Mouse (Mus musculus) embryonic facial prominence, embryonic 13.5 days (tissue): Measurements from ENCODE around the gene Rgs3. TPM values are rescaled to one million over a fixed set of nuclear protein-coding genes. Genes with fewer than 3 reads are reported as not detected.

Experiments
- ATAC-seq: fragments of 200-750 bp; cut with Nextera tagmentation; 2 replicates; pipeline ENCODE4 v1.8.0; 2017; ENCODE audit warnings: low read depth; ENCODE audit not compliant: insufficient number of reproducible peaks, insufficient read depth, low FRiP score, low TSS enrichment
- H3K27ac ChIP-seq: fragments of 300-500 bp; sonication (generic); 2 replicates; pipeline ENCODE4 v1.5.1; 2015; ENCODE audit warnings: moderate library complexity, mild to moderate bottlenecking, inconsistent platforms
- H3K27me3 ChIP-seq: fragments of 300-500 bp; sonication (generic); 2 replicates; pipeline ENCODE4 v1.6.1; 2015; ENCODE audit warnings: mild to moderate bottlenecking, inconsistent platforms
- H3K36me3 ChIP-seq: fragments of 300-500 bp; sonication (generic); 2 replicates; pipeline ENCODE4 v1.6.1; 2015; ENCODE audit warnings: mild to moderate bottlenecking, inconsistent platforms
- H3K4me1 ChIP-seq: fragments of 300-500 bp; sonication (generic); 2 replicates; pipeline ENCODE4 v1.6.1; 2015; ENCODE audit warnings: inconsistent platforms
- H3K4me2 ChIP-seq: fragments of 300-500 bp; sonication (generic); 2 replicates; pipeline ENCODE4 v1.6.1; 2015; ENCODE audit warnings: moderate library complexity, mild to moderate bottlenecking, inconsistent platforms
- H3K4me3 ChIP-seq: fragments of 300-500 bp; sonication (generic); 2 replicates; pipeline ENCODE4 v1.5.1; 2015; ENCODE audit warnings: mild to moderate bottlenecking, inconsistent platforms
- H3K9ac ChIP-seq: fragments of 300-500 bp; sonication (generic); 2 replicates; pipeline ENCODE4 v1.6.1; 2015; ENCODE audit warnings: mild to moderate bottlenecking, inconsistent platforms
- H3K9me3 ChIP-seq: fragments of 300-500 bp; sonication (generic); 2 replicates; pipeline ENCODE4 v1.6.1; 2016; ENCODE audit warnings: inconsistent platforms
- WGBS: fragments of 180-500 bp; shearing (Covaris S2); methylation state at CpG from one replicate; pipeline ENCODE4 v1.1.7; 2015; ENCODE audit warnings: mixed read lengths; 5-methylcytosine and 5-hydroxymethylcytosine counted together
- polyA plus RNA-seq: library from polyadenylated mRNA; unstranded; fragments of >200 nt; fragmentation: Nextera tagmentation; extraction: Ambion mirVana; gene quantifications from 2 replicates; pipeline ENCODE4 v1.2.1, GENCODE M21; 2015

Gene Rgs3
- 50.8 and 53.2 TPM in 2 replicates for polyA plus RNA-seq

DNA sequence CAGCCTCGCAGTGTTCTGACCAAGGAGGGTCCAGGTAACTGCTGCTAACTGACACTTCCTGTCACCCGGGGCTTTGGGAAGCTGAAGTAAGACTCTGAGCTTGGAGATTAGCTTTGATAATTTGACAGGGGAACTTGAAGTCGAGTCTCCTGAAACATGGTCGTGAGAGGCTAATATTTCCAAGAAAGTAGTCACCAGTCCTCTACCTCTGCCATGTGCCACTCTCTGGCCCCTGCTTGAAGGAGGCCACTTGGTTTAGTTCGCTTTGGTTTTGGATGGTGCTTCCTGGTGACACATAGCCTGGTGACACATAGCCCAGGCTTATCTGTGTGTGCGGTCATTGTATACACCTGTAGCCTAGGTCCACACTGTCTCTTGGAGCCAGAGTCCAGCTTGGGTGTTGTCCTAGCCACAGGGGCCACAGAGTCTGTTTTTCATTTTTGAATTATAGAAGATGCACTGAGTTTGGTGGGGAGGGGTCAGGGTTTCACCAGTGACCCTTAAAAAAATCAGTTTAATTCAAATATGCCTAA lies at the start of gene Rgs3:
Rgs3 (plus strand) TSS at position 51 of the 533 bp plus-strand sequence.
- H3K4me3 ChIP-seq = no peak within 1 kb of the TSS
- peaks cover 3% of the 10 kb centered on the region; the same call in 1 of the 2 replicates for H3K27me3 ChIP-seq
- no peak within 1 kb of the TSS for H3K9ac ChIP-seq
- no peaks in the 10 kb centered on the region for H3K36me3 ChIP-seq
- ATAC-seq = no peak
- WGBS = 51% methylated on average over 6 of the region's 6 CpGs
- H3K9me3 ChIP-seq = no peaks in the 10 kb centered on the region
- H3K4me1 ChIP-seq = 0 out of 2 replicates have a peak, but pooled peaks cover 3% of the 10 kb centered on the region
- no peak within 1 kb of the TSS for H3K27ac ChIP-seq
- no peak within 1 kb of the TSS for H3K4me2 ChIP-seq

- no peaks in the 10 kb centered on the region for H3K27me3 ChIP-seq
- H3K9ac ChIP-seq = no peak overlapping the region
- no peak overlapping the region for H3K4me3 ChIP-seq
- H3K4me1 ChIP-seq = peaks cover 7% of the 10 kb centered on the region
- H3K9me3 ChIP-seq = no peaks in the 10 kb centered on the region
- H3K36me3 ChIP-seq = peaks cover 71% of the 10 kb centered on the region
- WGBS = 92% methylated on average over 11 of the region's 11 CpGs
- ATAC-seq = no peak
- no peak overlapping the region for H3K27ac ChIP-seq
- no peak overlapping the region for H3K4me2 ChIP-seq
Measured at GRCm38 (mm10) chr4:62509946-62510345, 49.7 kb upstream of the Rgs3 start.

DNA sequence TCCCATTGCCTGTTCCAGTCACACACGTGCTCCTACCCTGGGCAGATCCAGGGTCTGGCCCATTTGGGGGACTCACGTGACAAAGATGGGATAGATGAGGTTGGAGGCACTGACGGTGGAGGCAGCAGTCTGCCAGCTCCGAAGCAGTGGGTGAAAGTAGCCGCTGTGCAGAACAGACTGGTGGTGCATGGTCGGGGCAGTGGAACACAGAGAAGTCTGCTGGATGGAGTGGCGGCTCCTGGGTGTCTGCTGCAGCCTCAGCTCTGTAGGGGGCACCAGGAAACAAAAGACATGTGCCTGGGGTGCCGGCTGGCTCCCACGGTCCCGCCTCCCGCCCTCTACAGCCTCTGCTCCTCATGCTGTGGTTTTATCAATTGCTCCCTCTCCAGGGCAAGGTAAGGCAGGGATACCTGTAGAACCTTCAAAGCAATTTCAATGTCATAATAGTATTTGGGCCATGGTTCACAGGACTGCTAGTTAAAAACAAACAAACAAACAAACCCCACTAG lies 45.6 kb upstream of the Rgs3 start:
- no peak overlapping the region for H3K9ac ChIP-seq
- H3K27me3 ChIP-seq = no peaks in the 10 kb centered on the region
- H3K9me3 ChIP-seq = no peaks in the 10 kb centered on the region
- no peak overlapping the region for H3K27ac ChIP-seq
- 45% methylated on average over 11 of the region's 11 CpGs for WGBS
- peaks cover 46% of the 10 kb centered on the region for H3K4me1 ChIP-seq
- peaks cover 52% of the 10 kb centered on the region for H3K36me3 ChIP-seq
- H3K4me3 ChIP-seq = no peak overlapping the region
- no peak for ATAC-seq
- no peak overlapping the region for H3K4me2 ChIP-seq

DNA sequence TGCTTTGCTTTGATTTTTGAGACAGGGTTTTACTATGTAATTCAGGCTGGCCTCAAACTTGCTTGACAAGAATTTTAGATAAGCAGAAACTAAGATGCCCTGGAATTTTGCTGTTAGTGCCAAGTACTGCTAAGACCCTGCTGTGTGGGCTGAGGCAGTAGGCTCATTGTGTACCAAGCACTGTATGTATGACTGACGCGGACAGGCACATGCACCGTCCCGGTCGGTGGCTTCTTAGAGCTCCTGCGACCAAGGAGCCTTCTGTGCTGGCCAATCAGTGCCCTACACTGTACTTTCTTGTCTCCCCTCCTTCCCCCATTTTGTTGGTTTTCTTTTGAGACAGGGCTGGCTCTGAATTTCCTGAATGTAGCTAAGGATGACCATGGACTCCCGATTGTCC lies 44.7 kb upstream of the Rgs3 start:
- no peaks in the 10 kb centered on the region for H3K9me3 ChIP-seq
- H3K36me3 ChIP-seq = peaks cover 42% of the 10 kb centered on the region
- no peaks in the 10 kb centered on the region for H3K27me3 ChIP-seq
- H3K4me3 ChIP-seq = no peak overlapping the region
- ATAC-seq = no peak
- H3K27ac ChIP-seq = 0 out of 2 replicates have a peak overlapping the region, but pooled peaks have one; percentile 29
- H3K4me1 ChIP-seq = peaks cover 50% of the 10 kb centered on the region
- H3K9ac ChIP-seq = no peak overlapping the region
- no peak overlapping the region for H3K4me2 ChIP-seq
- 77% methylated on average over 7 of the region's 7 CpGs for WGBS

GRCm38 (mm10) chr4:62515490-62515889 lies 44.2 kb upstream of the Rgs3 start:
- no peak for ATAC-seq
- 84% methylated on average over 3 of the region's 3 CpGs for WGBS
- Histone ChIP-seq H3K9ac (no peak overlapping the region), H3K27ac (peak overlapping the region; percentile 29; the same call in 1 of the 2 replicates), H3K4me1 (peaks cover 50% of the 10 kb centered on the region), H3K9me3 (no peaks in the 10 kb centered on the region), H3K36me3 (peaks cover 38% of the 10 kb centered on the region), H3K27me3 (no peaks in the 10 kb centered on the region), H3K4me3 (no peak overlapping the region), H3K4me2 (no peak overlapping the region)

DNA sequence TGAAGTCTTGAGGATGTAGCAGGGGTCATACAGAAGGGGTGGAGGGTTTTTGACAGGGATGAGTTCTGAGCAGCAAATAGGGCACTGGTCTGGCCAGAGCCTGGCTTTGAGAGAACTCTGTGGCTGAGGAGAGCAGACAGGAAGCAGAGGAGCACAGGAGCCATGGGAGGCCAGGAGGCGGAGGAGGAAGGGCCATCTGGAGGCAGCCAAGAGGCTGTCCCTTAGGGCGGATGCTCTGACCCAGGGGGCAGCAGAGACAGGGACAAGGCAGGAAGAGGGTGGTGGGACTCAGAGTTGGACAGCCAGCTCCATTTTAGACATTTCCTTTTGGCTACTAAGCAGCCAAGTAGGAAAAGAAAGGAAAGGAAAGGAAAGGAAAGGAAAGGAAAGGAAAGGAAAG lies 43.6 kb upstream of the Rgs3 start:
- no peak overlapping the region for H3K9ac ChIP-seq

DNA sequence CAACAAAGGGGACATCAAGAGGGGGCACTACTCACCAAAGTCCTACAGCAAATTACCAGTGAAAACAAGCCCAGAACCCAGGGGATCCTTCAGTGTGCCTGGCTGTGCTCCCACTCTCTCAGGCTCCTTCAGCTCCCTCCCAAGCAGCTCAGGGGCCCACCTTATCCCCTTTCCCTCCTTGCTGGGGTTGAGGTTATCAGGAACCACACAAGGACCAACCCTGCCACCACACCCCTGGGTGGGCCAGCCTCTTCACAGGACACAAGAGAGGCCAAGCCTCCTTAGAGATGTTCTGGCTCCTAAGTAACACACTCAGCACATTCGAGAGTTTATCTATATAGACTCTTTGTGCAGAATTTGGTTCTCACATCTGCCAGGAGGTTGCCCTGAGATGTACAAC lies 43.1 kb upstream of the Rgs3 start:
- no peaks in the 10 kb centered on the region for H3K9me3 ChIP-seq
- H3K4me3 ChIP-seq = no peak overlapping the region
- no peak for ATAC-seq
- no peak overlapping the region for H3K4me2 ChIP-seq
- WGBS = 87% methylated on average over 1 of the region's 1 CpGs
- no peak overlapping the region for H3K9ac ChIP-seq
- peak overlapping the region; percentile 56; the same call in 1 of the 2 replicates for H3K27ac ChIP-seq
- no peaks in the 10 kb centered on the region for H3K27me3 ChIP-seq
- peaks cover 27% of the 10 kb centered on the region for H3K36me3 ChIP-seq
- peaks cover 50% of the 10 kb centered on the region for H3K4me1 ChIP-seq

More for the DNA sequence above, 43.6 kb upstream of the Rgs3 start:
- no peak overlapping the region for H3K4me3 ChIP-seq
- H3K9me3 ChIP-seq = no peaks in the 10 kb centered on the region
- no peak overlapping the region for H3K4me2 ChIP-seq
- H3K27ac ChIP-seq = peak overlapping the region; percentile 56; the same call in 1 of the 2 replicates
- no peak for ATAC-seq
- WGBS = 36% methylated on average over 2 of the region's 2 CpGs
- H3K27me3 ChIP-seq = no peaks in the 10 kb centered on the region
- H3K4me1 ChIP-seq = peaks cover 50% of the 10 kb centered on the region
- H3K36me3 ChIP-seq = peaks cover 32% of the 10 kb centered on the region

- Histone ChIP-seq H3K4me2 (0 out of 2 replicates have a peak overlapping the region, but pooled peaks have one; percentile 82), H3K36me3 (peaks cover 22% of the 10 kb centered on the region), H3K9me3 (no peaks in the 10 kb centered on the region), H3K4me1 (peaks cover 50% of the 10 kb centered on the region), H3K9ac (no peak overlapping the region), H3K27ac (no peak overlapping the region), H3K27me3 (no peaks in the 10 kb centered on the region), H3K4me3 (no peak overlapping the region)
- ATAC-seq = no peak
- WGBS = 85% methylated on average over 8 of the region's 8 CpGs
Measured at GRCm38 (mm10) chr4:62517046-62517445, 42.6 kb upstream of the Rgs3 start.

DNA sequence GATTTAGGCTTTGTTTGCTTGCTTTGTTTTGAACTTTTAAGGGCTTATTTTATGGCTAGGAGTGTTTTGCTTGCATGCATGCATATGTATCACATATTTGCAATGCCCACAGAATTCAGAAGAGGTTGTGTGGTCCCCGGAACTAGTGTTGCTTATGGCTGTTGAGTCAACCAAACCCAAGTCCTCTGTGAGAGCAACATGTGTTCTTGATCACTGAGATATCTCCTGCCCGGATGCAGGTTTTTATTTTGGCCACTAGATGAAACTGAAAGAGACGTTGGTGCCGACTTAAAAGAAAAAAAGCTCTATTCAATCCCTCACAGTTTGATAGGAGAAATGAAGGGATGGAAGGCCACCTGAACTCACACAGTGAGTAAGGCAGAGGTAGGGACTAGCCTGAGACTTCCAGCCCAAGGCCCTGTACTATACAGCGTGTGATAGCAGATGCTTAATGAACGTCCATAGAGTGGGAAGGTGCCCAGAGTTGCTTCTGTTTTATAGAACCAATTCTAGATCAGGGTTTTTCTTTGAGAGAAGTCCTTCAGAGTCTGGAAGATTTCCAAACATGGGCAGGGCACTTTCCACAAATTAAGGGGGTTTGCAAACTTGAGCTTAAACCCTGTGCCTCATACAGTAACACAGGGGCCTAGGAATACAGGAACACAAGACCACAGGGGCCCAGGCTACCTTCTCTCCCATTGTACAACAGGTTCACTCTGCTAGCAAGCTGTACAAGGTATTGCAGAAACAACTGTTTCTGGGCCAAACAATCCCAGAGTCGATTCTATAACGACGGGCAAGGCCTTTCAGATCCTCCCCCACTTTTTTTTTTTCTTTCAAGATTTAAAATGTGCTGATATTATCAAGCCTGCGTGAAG lies 41.9 kb upstream of the Rgs3 start:
- Histone ChIP-seq H3K4me3 (peak overlapping the region; percentile 80), H3K27me3 (no peaks in the 10 kb centered on the region), H3K4me2 (peak overlapping the region; percentile 82), H3K4me1 (peaks cover 50% of the 10 kb centered on the region), H3K9ac (peak overlapping the region; percentile 85), H3K27ac (0 out of 2 replicates have a peak overlapping the region, but pooled peaks have one; percentile 35), H3K9me3 (no peaks in the 10 kb centered on the region), H3K36me3 (peaks cover 21% of the 10 kb centered on the region)
- 44% methylated on average over 10 of the region's 10 CpGs for WGBS
- no peak for ATAC-seq

DNA sequence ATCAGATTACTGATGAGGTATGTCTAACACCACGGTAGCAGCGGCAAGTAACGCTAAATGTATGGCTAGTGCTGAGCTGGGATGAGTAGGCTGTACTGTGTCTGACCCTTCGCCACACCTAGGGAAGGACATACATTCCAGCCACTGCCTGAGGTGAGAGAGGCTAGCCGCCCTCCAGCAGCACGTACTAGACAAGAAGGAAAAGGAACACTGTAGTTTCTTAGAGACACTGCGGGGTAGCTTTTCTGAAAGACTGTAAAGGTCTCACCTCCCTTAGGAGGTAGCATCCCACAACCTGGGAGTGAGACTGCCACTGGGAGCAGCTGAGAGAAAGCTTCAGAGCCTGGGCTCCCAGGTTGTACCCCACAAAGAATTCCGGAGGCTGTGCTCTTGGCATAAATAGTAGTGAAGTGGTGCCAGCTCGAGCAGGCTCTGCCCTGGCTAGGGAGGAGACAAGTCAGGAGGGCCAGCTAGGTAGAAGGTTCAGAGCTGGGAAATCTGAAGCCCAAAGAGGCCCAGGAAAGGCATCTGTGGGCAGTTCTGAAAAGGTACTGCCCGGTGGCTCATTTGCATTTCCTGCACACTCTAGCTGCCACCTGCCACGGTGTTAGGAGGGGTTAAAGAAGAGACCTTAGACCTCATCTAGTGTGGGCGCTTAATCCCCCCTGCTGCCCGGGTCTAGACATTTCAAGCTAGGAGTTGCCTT lies 41.1 kb upstream of the Rgs3 start:
- peaks cover 50% of the 10 kb centered on the region for H3K4me1 ChIP-seq
- H3K4me3 ChIP-seq = peak overlapping the region; percentile 80
- H3K27ac ChIP-seq = peak overlapping the region; percentile 83
- no peaks in the 10 kb centered on the region for H3K27me3 ChIP-seq
- ATAC-seq = no peak
- H3K36me3 ChIP-seq = peaks cover 17% of the 10 kb centered on the region
- H3K9me3 ChIP-seq = no peaks in the 10 kb centered on the region
- WGBS = 37% methylated on average over 13 of the region's 13 CpGs
- peak overlapping the region; percentile 82 for H3K4me2 ChIP-seq
- peak overlapping the region; percentile 85 for H3K9ac ChIP-seq

DNA sequence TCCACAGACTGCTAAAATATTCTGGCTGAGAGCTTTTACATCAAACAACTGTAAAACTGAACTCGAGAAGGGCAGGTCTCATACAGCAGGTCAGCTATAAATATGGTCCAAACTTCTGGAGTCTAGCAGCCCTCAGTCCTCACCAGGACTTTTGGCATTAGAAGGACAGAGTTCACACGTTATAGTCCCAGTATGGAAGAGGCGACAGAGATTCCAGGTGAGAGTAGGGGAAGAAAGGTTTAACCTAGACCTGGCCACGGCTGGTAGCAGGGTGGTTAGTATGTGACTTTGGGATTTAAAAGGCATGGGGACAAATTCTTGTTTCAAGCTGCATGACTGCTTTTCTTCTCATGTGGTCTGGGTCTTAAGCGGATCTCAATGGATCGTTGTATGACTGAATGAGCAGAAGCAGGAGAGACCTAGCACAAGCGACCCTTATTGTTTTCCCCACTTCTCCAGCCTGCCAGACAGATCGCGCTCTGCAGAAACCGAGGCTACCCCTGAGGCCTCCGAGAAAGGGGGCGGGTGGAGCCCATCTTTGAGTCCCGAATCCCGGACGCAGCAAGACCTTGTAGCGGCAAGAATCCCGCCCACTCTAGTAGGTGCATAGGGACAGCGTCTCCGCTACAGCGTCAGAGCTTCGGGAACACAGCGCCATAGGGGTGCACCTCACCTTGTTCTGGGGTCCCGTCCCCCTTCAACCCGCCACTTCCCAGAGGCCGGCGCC lies 40.4 kb upstream of the Rgs3 start:
- peak overlapping the region; percentile 85 for H3K9ac ChIP-seq
- peaks cover 50% of the 10 kb centered on the region for H3K4me1 ChIP-seq
- ATAC-seq = peak; percentile 60; the same call in 1 of the 2 replicates
- H3K9me3 ChIP-seq = no peaks in the 10 kb centered on the region
- peak overlapping the region; percentile 80 for H3K4me3 ChIP-seq
- peaks cover 10% of the 10 kb centered on the region for H3K36me3 ChIP-seq
- 2% methylated on average over 26 of the region's 26 CpGs for WGBS
- peak overlapping the region; percentile 82 for H3K4me2 ChIP-seq
- peak overlapping the region; percentile 83 for H3K27ac ChIP-seq
- H3K27me3 ChIP-seq = no peaks in the 10 kb centered on the region
